Mouse (Mus musculus) lung, postnatal 0 days (tissue): ENCODE data around the gene Stpg1. TPM values are rescaled to one million over a fixed set of nuclear protein-coding genes. Genes with fewer than 3 reads are reported as not detected.

ENCODE experiments used
- ATAC-seq: fragments of 200-750 bp; cut with Nextera tagmentation; 2 replicates; pipeline ENCODE4 v1.8.0; 2017; ENCODE audit warnings: moderate library complexity
- DNase-seq: peaks from one replicate; pipeline ENCODE4 v3.0.0-alpha.2; 2016; ENCODE audit warnings: low spot score
- H3K27ac ChIP-seq: fragments of 300-500 bp; sonication (generic); 2 replicates; pipeline ENCODE4 v1.5.1; 2014; ENCODE audit warnings: antibody characterized with exemption, mild to moderate bottlenecking, low read length, mixed read lengths
- H3K27me3 ChIP-seq: fragments of 300-500 bp; sonication (generic); replicated peaks from 2 replicates; pipeline ENCODE4 v1.6.1; 2014; ENCODE audit warnings: low read length, mixed read lengths; ENCODE audit not compliant: insufficient read depth
- H3K36me3 ChIP-seq: fragments of 300-500 bp; sonication (generic); 2 replicates; pipeline ENCODE4 v1.6.1; 2014; ENCODE audit warnings: low read length, mixed read lengths; ENCODE audit not compliant: insufficient read depth
- H3K4me1 ChIP-seq: fragments of 300-500 bp; sonication (generic); 2 replicates; pipeline ENCODE4 v1.6.1; 2014; ENCODE audit warnings: antibody characterized with exemption, low read depth, low read length, mixed read lengths; ENCODE audit not compliant: insufficient read depth
- H3K4me2 ChIP-seq: fragments of 300-500 bp; sonication (generic); replicated peaks from 2 replicates; pipeline ENCODE4 v1.6.1; 2014; ENCODE audit warnings: low read depth, mild to moderate bottlenecking, low read length, moderate library complexity, mixed read lengths
- H3K4me3 ChIP-seq: fragments of 300-500 bp; sonication (generic); 2 replicates; pipeline ENCODE4 v1.5.1; 2014; ENCODE audit warnings: low read depth, low read length
- H3K9ac ChIP-seq: fragments of 300-500 bp; sonication (generic); replicated peaks from 2 replicates; pipeline ENCODE4 v1.6.1; 2014; ENCODE audit warnings: low read depth, mild to moderate bottlenecking
- H3K9me3 ChIP-seq: fragments of 300-500 bp; sonication (generic); 2 replicates; pipeline ENCODE4 v1.6.1; 2016; ENCODE audit warnings: low read length, mixed read lengths
- CTCF ChIP-seq: IDR thresholded peaks from 2 replicates; pipeline ENCODE4 v1.5.1; 2016; ENCODE audit warnings: antibody characterized with exemption, mild to moderate bottlenecking
- EP300 ChIP-seq: IDR thresholded peaks from 2 replicates; pipeline ENCODE4 v1.6.1; 2016; ENCODE audit warnings: antibody characterized with exemption, mild to moderate bottlenecking, control low read depth
- WGBS: fragments of 180-500 bp; shearing (Covaris S2); extraction: QIAGEN DNeasy Blood & Tissue Kit; methylation state at CpG from one replicate; pipeline ENCODE4 v1.1.7; 2014; 5-methylcytosine and 5-hydroxymethylcytosine counted together
- polyA plus RNA-seq: library from polyadenylated mRNA; unstranded; fragments of >200 nt; fragmentation: Nextera tagmentation; extraction: Ambion mirVana; gene quantifications from 2 replicates; pipeline ENCODE4 v1.2.1, GENCODE M21; 2015

Stpg1 gene
- polyA plus RNA-seq, 1 experiment from 2014 or later: 0.85 TPM

DNA sequence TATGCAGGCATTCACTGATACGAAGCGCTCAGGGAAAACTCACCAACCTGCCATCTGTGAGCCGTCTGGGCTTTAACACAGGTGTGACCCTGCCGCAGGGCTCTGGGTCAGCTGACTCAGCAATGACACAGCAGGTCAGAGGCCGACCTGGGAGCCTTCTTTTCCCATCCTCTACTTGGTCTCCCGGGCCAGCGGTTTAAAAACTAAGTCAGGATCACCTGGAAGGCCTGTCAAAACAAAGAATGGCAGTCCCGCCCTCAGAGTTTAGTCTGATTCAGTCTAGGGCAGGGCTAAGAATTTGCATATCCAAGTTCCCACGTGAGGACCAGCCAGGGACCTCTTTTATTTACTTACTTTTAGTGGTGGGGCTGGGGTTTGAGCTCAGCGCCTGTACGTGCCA, 74.6 kb downstream of the Stpg1 start:
- Histone ChIP-seq H3K27me3 (peaks cover 23% of the 10 kb centered on the region; the same call in 1 of the 2 replicates), H3K9ac (no peak overlapping the region), H3K9me3 (no peaks in the 10 kb centered on the region), H3K4me3 (no peak overlapping the region), H3K4me2 (peak overlapping the region; percentile 50; the same call in 1 of the 2 replicates), H3K27ac (no peak overlapping the region), H3K36me3 (no peaks in the 10 kb centered on the region), H3K4me1 (peaks cover 22% of the 10 kb centered on the region)
- ATAC-seq: no peak
- DNase-seq: peak; percentile 52
- 6% methylated on average over 11 of the region's 11 CpGs for WGBS
- no peak for TF ChIP-seq CTCF
- no peak for TF ChIP-seq EP300

DNA sequence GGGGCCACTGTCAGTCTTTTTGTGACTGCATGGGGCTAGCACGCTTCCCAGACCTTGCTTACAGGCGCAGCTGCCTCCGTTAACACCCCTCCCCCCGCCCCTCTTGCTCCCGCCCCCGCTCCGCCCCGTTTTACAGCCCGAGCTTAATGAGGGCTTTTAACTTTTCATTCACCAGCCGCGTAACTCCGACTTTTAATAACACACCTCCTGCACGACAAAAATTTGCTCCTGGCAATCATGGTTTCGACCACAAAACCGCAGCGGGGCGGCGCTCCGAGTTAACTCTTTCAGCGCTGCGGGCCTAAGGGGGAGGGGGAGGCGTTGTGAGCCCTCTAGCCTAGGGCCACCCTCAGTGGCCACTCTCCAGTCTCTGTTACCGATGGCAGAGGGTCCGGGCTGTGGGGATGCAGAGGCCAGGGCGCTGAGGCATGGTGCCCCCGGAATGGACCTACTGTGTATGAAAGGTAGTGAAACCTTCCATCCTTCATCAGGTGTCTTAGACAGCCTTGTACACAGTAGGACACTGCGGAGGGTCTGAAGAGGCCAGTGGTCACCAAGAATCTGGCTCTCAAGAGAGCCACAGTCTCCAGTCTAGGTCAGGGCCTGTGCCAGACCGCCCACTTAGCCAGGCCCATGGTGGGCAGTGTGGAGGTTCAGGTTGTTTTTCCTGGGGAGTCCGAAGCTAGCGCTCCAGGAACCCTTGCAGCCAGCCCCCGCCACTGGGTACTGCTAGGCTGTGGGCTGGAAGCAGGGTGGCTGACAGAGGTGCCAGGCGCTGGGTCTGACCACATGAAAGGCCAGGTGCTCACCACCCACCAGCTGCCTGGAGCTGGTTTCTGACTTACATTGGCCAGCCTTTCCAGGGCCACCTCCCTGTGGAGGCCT, 75.8 kb downstream of the Stpg1 start:
- DNase-seq (peak; percentile 64), ATAC-seq (peak; percentile 36)
- 14% methylated on average over 32 of the region's 32 CpGs for WGBS
- no peak overlapping the region for H3K9ac ChIP-seq
- TF ChIP-seq CTCF (no peak), EP300 (no peak)
- peak overlapping the region; percentile 33 for H3K4me3 ChIP-seq
- no peaks in the 10 kb centered on the region for H3K36me3 ChIP-seq
- H3K9me3 ChIP-seq: no peaks in the 10 kb centered on the region
- H3K4me1 ChIP-seq: peaks cover 20% of the 10 kb centered on the region
- no peak overlapping the region for H3K27ac ChIP-seq
- peak overlapping the region; percentile 50 for H3K4me2 ChIP-seq
- H3K27me3 ChIP-seq: peaks cover 28% of the 10 kb centered on the region; the same call in 1 of the 2 replicates

DNA sequence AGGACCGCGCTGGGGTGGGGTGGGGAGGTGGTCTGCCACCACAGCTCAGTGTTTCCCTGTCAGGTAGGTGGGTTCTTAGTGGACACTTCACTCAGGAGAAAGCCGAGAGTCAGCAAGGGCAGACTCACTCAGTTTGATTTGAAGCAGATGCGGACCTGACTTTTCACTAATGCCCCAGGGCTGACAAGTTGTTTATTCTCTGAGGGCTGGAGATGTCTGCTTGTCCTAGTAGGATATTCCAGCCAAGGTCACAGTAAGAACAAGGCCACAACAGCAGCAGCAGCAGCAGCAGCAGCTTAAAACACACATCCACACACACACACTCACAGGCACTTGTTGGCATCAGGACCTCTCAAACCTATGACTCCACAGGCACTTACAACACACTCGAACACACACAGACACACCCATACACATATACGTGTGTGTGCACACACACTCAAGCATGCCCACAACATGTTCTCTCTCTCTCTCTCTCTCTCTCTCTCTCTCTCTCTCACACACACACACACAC, 76.5 kb downstream of the Stpg1 start:
- Histone ChIP-seq H3K9me3 (no peaks in the 10 kb centered on the region), H3K4me1 (peaks cover 20% of the 10 kb centered on the region), H3K27me3 (peaks cover 28% of the 10 kb centered on the region; the same call in 1 of the 2 replicates), H3K27ac (no peak overlapping the region), H3K36me3 (no peaks in the 10 kb centered on the region), H3K4me2 (no peak overlapping the region), H3K4me3 (no peak overlapping the region), H3K9ac (no peak overlapping the region)
- DNase-seq: peak; percentile 64
- WGBS: 36% methylated on average over 6 of the region's 6 CpGs
- peak; percentile 72 for ATAC-seq
- no peak for TF ChIP-seq EP300
- TF ChIP-seq CTCF: no peak

DNA sequence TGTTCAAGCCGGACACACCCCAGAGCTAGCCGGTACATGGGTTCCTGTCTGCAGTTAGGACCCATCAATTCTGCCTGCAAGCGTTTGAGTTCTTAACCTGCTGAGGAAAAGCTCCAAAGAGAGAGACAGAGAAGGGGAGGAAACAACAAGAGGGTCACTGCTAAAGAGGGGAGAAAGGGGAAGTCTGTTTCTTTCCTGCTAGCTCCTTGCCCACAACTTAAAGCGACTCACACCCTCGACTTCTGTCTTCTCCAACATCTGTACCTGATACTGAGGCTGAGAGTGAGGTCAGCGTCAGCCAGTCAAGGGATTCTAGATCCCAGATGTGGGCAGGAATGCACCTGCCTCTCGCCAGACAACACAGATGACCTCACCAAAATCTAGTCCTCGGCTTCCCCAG, 77.7 kb downstream of the Stpg1 start:
- no peak overlapping the region for H3K9ac ChIP-seq

DNA sequence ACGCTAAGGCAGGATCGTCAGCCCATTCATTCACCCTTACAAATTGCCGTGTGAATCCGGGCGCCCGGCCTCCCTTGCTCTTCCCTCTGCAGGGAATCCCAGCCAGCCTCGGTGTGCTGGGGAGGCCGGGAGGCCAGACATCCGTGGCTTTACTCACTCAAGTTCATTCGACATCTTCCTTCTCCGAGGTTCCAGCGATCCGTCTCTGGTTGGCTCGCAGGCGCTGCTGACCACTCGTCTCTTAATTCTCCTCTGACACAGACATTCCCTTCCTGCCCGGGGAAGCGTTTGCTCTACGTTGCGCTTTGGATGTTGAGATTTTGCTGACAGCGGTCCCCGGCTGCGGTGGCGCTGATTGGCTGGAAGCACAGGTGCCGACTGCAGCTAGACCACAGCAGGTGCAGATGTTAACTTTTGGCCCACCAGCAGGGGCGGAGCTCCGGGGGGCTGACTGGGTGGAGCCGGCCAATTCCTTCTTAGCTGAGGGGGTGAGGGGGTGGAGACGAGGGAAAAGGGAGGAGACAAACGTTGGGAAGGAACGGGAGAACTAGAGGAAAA, 78.7 kb downstream of the Stpg1 start, which contains the start of gene Grhl3:
Gene Grhl3 (minus strand): TSS at position 380 of the 558 bp plus-strand sequence.
- DNase-seq (peak; percentile 13), ATAC-seq (peak; percentile 25; the same call in 1 of the 2 replicates)
- Histone ChIP-seq H3K9me3 (no peaks in the 10 kb centered on the region), H3K27me3 (peaks cover 28% of the 10 kb centered on the region; the same call in 1 of the 2 replicates), H3K4me3 (peak within 1 kb of the TSS; percentile 8; the same call in 1 of the 2 replicates), H3K9ac (no peak within 1 kb of the TSS), H3K27ac (no peak within 1 kb of the TSS), H3K36me3 (no peaks in the 10 kb centered on the region), H3K4me2 (peak within 1 kb of the TSS; percentile 45), H3K4me1 (peaks cover 20% of the 10 kb centered on the region)
- WGBS: under 1% methylated on average over 31 of the region's 31 CpGs
- TF ChIP-seq EP300: no peak
- TF ChIP-seq CTCF: peak; percentile 17; the same call in 1 of the 2 replicates

More for the DNA sequence above, 77.7 kb downstream of the Stpg1 start:
- Histone ChIP-seq H3K4me3 (no peak overlapping the region), H3K27ac (no peak overlapping the region), H3K9me3 (no peaks in the 10 kb centered on the region), H3K27me3 (peaks cover 28% of the 10 kb centered on the region; the same call in 1 of the 2 replicates), H3K36me3 (no peaks in the 10 kb centered on the region), H3K4me1 (peaks cover 20% of the 10 kb centered on the region), H3K4me2 (no peak overlapping the region)
- DNase-seq: no peak
- no peak for TF ChIP-seq EP300
- no peak for TF ChIP-seq CTCF
- 31% methylated on average over 8 of the region's 8 CpGs for WGBS
- no peak for ATAC-seq
